Mouse (Mus musculus): Measurements from ENCODE around the gene Ctnna3.

Gene Ctnna3

GRCm38 (mm10) chr10:63945534-63945933, 515.6 kb downstream of the Ctnna3 start:
- DNase-seq (ENCODE audit: low read depth): no peak

GRCm38 (mm10) chr10:63947266-63947665, 517.4 kb downstream of the Ctnna3 start:
- no peak for DNase-seq (ENCODE audit: low read depth)

- DNase-seq (ENCODE audit: low read depth): no peak
These were observed 521.0 kb downstream of the Ctnna3 start for GRCm38 (mm10) chr10:63950867-63951266.

GRCm38 (mm10) chr10:63951481-63951880, 521.6 kb downstream of the Ctnna3 start:
- no peak for DNase-seq (ENCODE audit: low read depth)

GRCm38 (mm10) chr10:63954308-63954930, 524.5 kb downstream of the Ctnna3 start:
- no peak for DNase-seq (ENCODE audit: low read depth)

GRCm38 (mm10) chr10:63972300-63972699, 542.4 kb downstream of the Ctnna3 start:
- DNase-seq (ENCODE audit: low read depth): no peak

- DNase-seq (ENCODE audit: low read depth): no peak
These were observed 548.2 kb downstream of the Ctnna3 start for GRCm38 (mm10) chr10:63978101-63978500.

- DNase-seq (ENCODE audit: low read depth): no peak
These were observed 548.6 kb downstream of the Ctnna3 start for GRCm38 (mm10) chr10:63978535-63978934.

GRCm38 (mm10) chr10:63978969-63979368, 549.1 kb downstream of the Ctnna3 start:
- DNase-seq (ENCODE audit: low read depth): no peak

GRCm38 (mm10) chr10:63979410-63979809, 549.5 kb downstream of the Ctnna3 start:
- no peak for DNase-seq (ENCODE audit: low read depth)

GRCm38 (mm10) chr10:63985576-63985975, 555.7 kb downstream of the Ctnna3 start:
- no peak for DNase-seq (ENCODE audit: low read depth)

GRCm38 (mm10) chr10:63994251-63994650, 564.4 kb downstream of the Ctnna3 start:
- no peak for DNase-seq (ENCODE audit: low read depth)

GRCm38 (mm10) chr10:64001531-64001930, 571.6 kb downstream of the Ctnna3 start:
- no peak for DNase-seq (ENCODE audit: low read depth)

- DNase-seq (ENCODE audit: low read depth): no peak
These were observed 572.1 kb downstream of the Ctnna3 start for GRCm38 (mm10) chr10:64001996-64002395.

- no peak for DNase-seq (ENCODE audit: low read depth)
These were observed 590.4 kb downstream of the Ctnna3 start for GRCm38 (mm10) chr10:64020347-64020746.

- DNase-seq (ENCODE audit: low read depth): no peak
These were observed 593.4 kb downstream of the Ctnna3 start for GRCm38 (mm10) chr10:64023340-64023739.

- no peak for DNase-seq (ENCODE audit: low read depth)
These were observed 601.0 kb downstream of the Ctnna3 start for GRCm38 (mm10) chr10:64030901-64031300.

- DNase-seq (ENCODE audit: low read depth): no peak
These were observed 610.0 kb downstream of the Ctnna3 start for GRCm38 (mm10) chr10:64039760-64040535.

GRCm38 (mm10) chr10:64041218-64041617, 611.3 kb downstream of the Ctnna3 start:
- no peak for DNase-seq (ENCODE audit: low read depth)

- DNase-seq (ENCODE audit: low read depth): no peak
These were observed 612.0 kb downstream of the Ctnna3 start for GRCm38 (mm10) chr10:64041892-64042291.

GRCm38 (mm10) chr10:64049151-64049550, 619.3 kb downstream of the Ctnna3 start:
- DNase-seq (ENCODE audit: low read depth): no peak

- DNase-seq (ENCODE audit: low read depth): no peak
These were observed 620.0 kb downstream of the Ctnna3 start for GRCm38 (mm10) chr10:64049946-64050345.

GRCm38 (mm10) chr10:64063704-64064103, 633.8 kb downstream of the Ctnna3 start:
- no peak for DNase-seq (ENCODE audit: low read depth)

- DNase-seq (ENCODE audit: low read depth): no peak
These were observed 646.0 kb downstream of the Ctnna3 start for GRCm38 (mm10) chr10:64075944-64076343.

Measured in naive thymus-derived CD4-positive, alpha-beta T cell, adult 2 months (primary cell).